Mouse (Mus musculus): ENCODE results near the gene Lyz2. TPM values are rescaled to one million over a fixed set of nuclear protein-coding genes. Genes with fewer than 3 reads are reported as not detected.
A peak's percentile ranks its signal among the peaks of the same experiment; 100 is the strongest.

Lyz2 gene
- polyA plus RNA-seq, 1 experiment from 2014 or later: 10.6 TPM

- peak overlapping the region; percentile 37 for H3K4me2 ChIP-seq
- H3K27ac ChIP-seq: no peak overlapping the region
- peaks cover 13% of the 10 kb centered on the region for H3K4me1 ChIP-seq (replicated peaks)
- no peaks in the 10 kb centered on the region for H3K36me3 ChIP-seq
- no peak for ATAC-seq (ENCODE audit: insufficient number of reproducible peaks, insufficient read depth, low FRiP score, low TSS enrichment, low read depth)
- no peak overlapping the region for H3K4me3 ChIP-seq (replicated peaks)
- H3K27me3 ChIP-seq: no peaks in the 10 kb centered on the region
- H3K9ac ChIP-seq (replicated peaks): no peak overlapping the region
- no peaks in the 10 kb centered on the region for H3K9me3 ChIP-seq
- 44% methylated on average over 11 of the region's 11 CpGs for WGBS
Measured at GRCm38 (mm10) chr10:117235866-117236265, 46.3 kb downstream of the Lyz2 start.

DNA sequence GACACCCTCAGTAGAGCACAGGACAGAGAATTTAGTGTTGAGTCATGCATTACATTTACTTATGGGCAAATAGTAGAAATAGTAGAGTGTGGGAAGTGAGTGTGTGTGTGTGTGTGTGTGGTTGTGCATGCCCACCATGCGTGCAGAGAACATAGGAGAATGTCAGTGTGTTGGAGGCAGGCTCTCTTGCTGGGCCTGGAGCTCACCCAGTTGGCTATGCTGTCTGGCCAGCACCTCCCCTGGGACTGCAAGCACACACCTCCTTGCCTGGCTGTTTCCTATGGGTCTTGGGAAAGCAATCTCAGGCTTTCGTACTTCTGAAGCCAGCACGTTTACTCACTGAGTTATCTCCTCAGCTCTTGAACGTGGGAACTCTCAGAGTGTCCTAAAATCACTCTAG lies 47.3 kb downstream of the Lyz2 start:
- Histone ChIP-seq H3K4me2 (no peak overlapping the region), H3K27me3 (no peaks in the 10 kb centered on the region), H3K9me3 (no peaks in the 10 kb centered on the region), H3K4me1 (replicated peaks) (peaks cover 13% of the 10 kb centered on the region), H3K4me3 (replicated peaks) (no peak overlapping the region), H3K9ac (replicated peaks) (no peak overlapping the region), H3K27ac (no peak overlapping the region), H3K36me3 (no peaks in the 10 kb centered on the region)
- no peak for ATAC-seq (ENCODE audit: insufficient number of reproducible peaks, insufficient read depth, low FRiP score, low TSS enrichment, low read depth)
- WGBS: 63% methylated on average over 4 of the region's 4 CpGs

GRCm38 (mm10) chr10:117229826-117230225 lies 52.3 kb downstream of the Lyz2 start:
- H3K9ac ChIP-seq (replicated peaks): no peak overlapping the region
- no peak for ATAC-seq (ENCODE audit: insufficient number of reproducible peaks, insufficient read depth, low FRiP score, low TSS enrichment, low read depth)
- H3K27me3 ChIP-seq: no peaks in the 10 kb centered on the region
- H3K27ac ChIP-seq: no peak overlapping the region
- H3K9me3 ChIP-seq: no peaks in the 10 kb centered on the region
- H3K36me3 ChIP-seq: no peaks in the 10 kb centered on the region
- H3K4me1 ChIP-seq (replicated peaks): peaks cover 4% of the 10 kb centered on the region; the same call in 1 of the 2 replicates
- H3K4me2 ChIP-seq: no peak overlapping the region
- 78% methylated on average over 16 of the region's 16 CpGs for WGBS
- H3K4me3 ChIP-seq (replicated peaks): no peak overlapping the region

Other genes starting within 250 kb of the Lyz2 start
- gene Lrrc10, start 237.0 kb downstream of the Lyz2 start, polyA plus RNA-seq (2016; fragmentation: Nextera tagmentation; extraction: Ambion mirVana): 0.19 TPM in 2 replicates
- gene Cct2, start 218.5 kb downstream of the Lyz2 start, polyA plus RNA-seq (2016; fragmentation: Nextera tagmentation; extraction: Ambion mirVana): 272 and 279 TPM in 2 replicates
- gene Frs2, start 133.8 kb downstream of the Lyz2 start, polyA plus RNA-seq (2016; fragmentation: Nextera tagmentation; extraction: Ambion mirVana): 21.2 and 24.8 TPM in 2 replicates
- gene Yeats4, start 57.8 kb downstream of the Lyz2 start, polyA plus RNA-seq (2016; fragmentation: Nextera tagmentation; extraction: Ambion mirVana): 112 and 114 TPM in 2 replicates
- not detected in 2 replicates for gene 9530003J23Rik, start 43.6 kb downstream of the Lyz2 start, polyA plus RNA-seq (2016; fragmentation: Nextera tagmentation; extraction: Ambion mirVana)
- not detected in 2 replicates for gene Lyz1, start 10.5 kb upstream of the Lyz2 start, polyA plus RNA-seq (2016; fragmentation: Nextera tagmentation; extraction: Ambion mirVana)
- gene Cpsf6, start 97.7 kb upstream of the Lyz2 start, polyA plus RNA-seq (2016; fragmentation: Nextera tagmentation; extraction: Ambion mirVana): 231 and 234 TPM in 2 replicates